Mouse (Mus musculus) kidney, postnatal 10 days (tissue): ENCODE results near the gene Tuba3b.

ENCODE experiments used
- DNase-seq: peaks from one replicate; pipeline ENCODE4 v3.0.0; 2021; ENCODE audit warnings: mixed read lengths

The Tuba3b gene

GRCm38 (mm10) chr6:145615666-145616210 is at the start of gene Tuba3b:
Gene Tuba3b, plus strand, starts transcription at chr6:145615757.
- no peak for DNase-seq

- DNase-seq: no peak
Measured at GRCm38 (mm10) chr6:145567296-145567695, 48.3 kb upstream of the Tuba3b start.

- DNase-seq: no peak
Measured at GRCm38 (mm10) chr6:145567832-145568231, 47.7 kb upstream of the Tuba3b start.

- DNase-seq: no peak
Measured at GRCm38 (mm10) chr6:145568701-145569100, 46.9 kb upstream of the Tuba3b start.

GRCm38 (mm10) chr6:145573250-145574013 is 42.1 kb upstream of the Tuba3b start:
- no peak for DNase-seq

GRCm38 (mm10) chr6:145576762-145577161 is 38.8 kb upstream of the Tuba3b start:
- no peak for DNase-seq

- peak; percentile 55 for DNase-seq
Measured at GRCm38 (mm10) chr6:145578457-145579185, 36.9 kb upstream of the Tuba3b start.

- DNase-seq: no peak
Measured at GRCm38 (mm10) chr6:145579761-145580160, 35.8 kb upstream of the Tuba3b start.

GRCm38 (mm10) chr6:145581366-145582170 is 34.0 kb upstream of the Tuba3b start:
- no peak for DNase-seq

- DNase-seq: no peak
Measured at GRCm38 (mm10) chr6:145585052-145585973, 30.2 kb upstream of the Tuba3b start.

GRCm38 (mm10) chr6:145590501-145591293 is 24.9 kb upstream of the Tuba3b start:
- no peak for DNase-seq

- DNase-seq: no peak
Measured at GRCm38 (mm10) chr6:145591578-145591977, 24.0 kb upstream of the Tuba3b start.

GRCm38 (mm10) chr6:145592036-145592435 is 23.5 kb upstream of the Tuba3b start:
- no peak for DNase-seq

- no peak for DNase-seq
Measured at GRCm38 (mm10) chr6:145592531-145592998, 23.0 kb upstream of the Tuba3b start.

- DNase-seq: no peak
Measured at GRCm38 (mm10) chr6:145593991-145594390, 21.6 kb upstream of the Tuba3b start.

GRCm38 (mm10) chr6:145595905-145596304 is 19.7 kb upstream of the Tuba3b start:
- DNase-seq: no peak

GRCm38 (mm10) chr6:145598794-145599555 is 16.6 kb upstream of the Tuba3b start:
- DNase-seq: peak; percentile 32

- no peak for DNase-seq
Measured at GRCm38 (mm10) chr6:145604126-145604525, 11.4 kb upstream of the Tuba3b start.

GRCm38 (mm10) chr6:145604648-145605047 is 10.9 kb upstream of the Tuba3b start:
- no peak for DNase-seq

- no peak for DNase-seq
Measured at GRCm38 (mm10) chr6:145605203-145605602, 10.4 kb upstream of the Tuba3b start.
